Mouse (Mus musculus): ENCODE data around the gene Syncrip. TPM values are rescaled to one million over a fixed set of nuclear protein-coding genes. Genes with fewer than 3 reads are reported as not detected.
"Not testable (repeated sequence)": the region's sequence is repeated elsewhere in the genome, so short reads cannot be mapped to it uniquely, and the experiment has no call there.

Gene Syncrip
- 3.0 and 7.9 TPM in 2 replicates for polyA plus RNA-seq (2012; rRNA removed)

DNA sequence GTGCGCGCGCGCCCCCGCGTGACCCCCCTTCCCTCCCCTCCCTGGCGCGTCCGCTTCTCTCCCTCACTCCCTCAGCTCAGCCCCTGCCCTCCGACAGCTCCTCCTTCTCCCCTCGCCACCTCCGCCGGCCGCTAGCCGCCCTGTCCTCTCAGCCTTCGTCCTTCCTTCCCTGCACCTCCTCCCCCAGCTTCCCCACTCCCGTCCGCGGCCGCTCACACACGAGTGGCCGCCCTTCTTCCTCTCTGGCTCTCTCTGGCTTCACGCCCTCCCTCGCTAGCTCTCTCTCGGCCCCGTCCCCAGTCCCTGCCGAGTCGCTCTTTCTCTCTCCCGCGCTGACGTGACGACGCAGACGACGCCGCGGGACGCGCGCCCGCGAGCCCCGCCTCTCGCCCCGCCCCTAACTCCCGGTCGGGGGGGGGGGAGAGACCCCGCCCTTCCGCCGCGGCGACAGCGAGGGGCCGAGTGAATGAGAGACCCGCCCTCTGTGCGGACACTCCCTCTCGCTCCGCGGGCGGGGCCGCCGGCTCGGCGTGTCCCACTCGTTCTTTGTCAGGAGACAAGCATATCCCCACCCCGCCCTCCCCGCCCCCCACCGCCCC lies at the start of gene Syncrip:
TSS of gene Syncrip (minus strand) at position 345 of the 599 bp plus-strand sequence.
- peak; percentile 74 for TF ChIP-seq POLR2A (IDR thresholded peaks at IDR 0.05; ENCODE audit: borderline replicate concordance, extremely low read depth, low read depth, low read length)
- not testable (repeated sequence) for H3K4me1 ChIP-seq (ENCODE audit: control insufficient read depth, insufficient read depth, low read length)
- peak within 1 kb of the TSS; percentile 93 for H3K4me3 ChIP-seq (replicated peaks; ENCODE audit: extremely low read depth, low read depth, low read length)
- DNase-seq = peak; percentile 86
- under 1% methylated on average over 56 of the region's 68 CpGs for WGBS

DNA sequence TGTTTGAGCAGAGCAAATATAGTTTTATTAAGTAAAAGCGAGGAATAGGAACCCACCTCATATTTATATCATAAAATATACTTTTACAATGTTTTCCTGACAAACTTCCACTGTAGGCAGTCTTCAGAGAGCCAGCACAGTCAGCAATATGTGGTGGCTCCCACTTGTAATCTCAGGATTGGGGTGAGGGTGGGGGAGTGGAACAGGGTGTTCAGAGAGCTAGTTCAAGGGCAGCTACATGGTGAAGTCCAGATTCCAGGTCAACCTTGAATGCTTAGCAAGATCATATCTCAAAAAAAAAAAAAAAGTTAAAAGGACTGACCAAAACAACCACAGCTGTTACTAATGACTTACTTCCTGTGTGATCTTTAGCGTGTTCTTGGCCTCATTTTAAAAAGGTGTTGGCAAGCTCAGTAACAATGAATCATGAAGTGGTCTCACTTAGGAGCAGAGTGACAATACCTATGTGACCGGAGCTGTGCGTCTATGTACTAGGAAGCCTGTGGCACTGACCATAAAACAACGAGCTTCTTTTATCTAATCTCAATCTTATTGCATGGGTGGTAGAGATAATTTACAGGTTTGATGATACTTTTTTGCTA lies 47.7 kb upstream of the Syncrip start:
- 45% methylated on average over 5 of the region's 5 CpGs for WGBS
- DNase-seq = no peak
- TF ChIP-seq CTCF (IDR thresholded peaks at IDR 0.05; ENCODE audit: insufficient read depth, low read length) (no peak), POLR2A (IDR thresholded peaks at IDR 0.05; ENCODE audit: borderline replicate concordance, extremely low read depth, low read depth, low read length) (no peak)
- no peak overlapping the region for H3K4me3 ChIP-seq (replicated peaks; ENCODE audit: extremely low read depth, low read depth, low read length)
- H3K4me1 ChIP-seq (ENCODE audit: control insufficient read depth, insufficient read depth, low read length) = no peaks in the 10 kb centered on the region

DNA sequence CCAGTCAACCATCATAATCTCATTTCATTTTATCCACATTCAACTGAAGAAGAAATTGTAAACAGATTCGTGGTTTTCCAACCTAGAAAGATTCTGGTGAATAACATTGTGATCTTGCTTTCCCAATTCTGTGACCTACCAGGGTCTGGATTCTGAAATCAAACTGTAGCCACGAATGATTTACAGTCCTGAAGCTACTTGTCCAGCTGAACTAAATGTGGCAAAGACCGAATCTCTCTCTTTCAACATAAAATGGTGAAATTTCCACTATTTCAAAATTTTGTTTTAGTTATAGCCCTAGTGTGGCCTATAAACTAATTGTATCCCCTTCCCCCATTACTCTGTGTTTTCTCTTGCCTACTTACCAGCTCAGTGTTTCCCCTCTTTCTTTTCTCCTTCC lies 47.2 kb upstream of the Syncrip start:
- Histone ChIP-seq H3K4me1 (ENCODE audit: control insufficient read depth, insufficient read depth, low read length) (no peaks in the 10 kb centered on the region), H3K4me3 (replicated peaks; ENCODE audit: extremely low read depth, low read depth, low read length) (no peak overlapping the region)
- 75% methylated on average over 3 of the region's 3 CpGs for WGBS
- TF ChIP-seq CTCF (IDR thresholded peaks at IDR 0.05; ENCODE audit: insufficient read depth, low read length) (no peak), POLR2A (IDR thresholded peaks at IDR 0.05; ENCODE audit: borderline replicate concordance, extremely low read depth, low read depth, low read length) (no peak)
- DNase-seq = no peak

DNA sequence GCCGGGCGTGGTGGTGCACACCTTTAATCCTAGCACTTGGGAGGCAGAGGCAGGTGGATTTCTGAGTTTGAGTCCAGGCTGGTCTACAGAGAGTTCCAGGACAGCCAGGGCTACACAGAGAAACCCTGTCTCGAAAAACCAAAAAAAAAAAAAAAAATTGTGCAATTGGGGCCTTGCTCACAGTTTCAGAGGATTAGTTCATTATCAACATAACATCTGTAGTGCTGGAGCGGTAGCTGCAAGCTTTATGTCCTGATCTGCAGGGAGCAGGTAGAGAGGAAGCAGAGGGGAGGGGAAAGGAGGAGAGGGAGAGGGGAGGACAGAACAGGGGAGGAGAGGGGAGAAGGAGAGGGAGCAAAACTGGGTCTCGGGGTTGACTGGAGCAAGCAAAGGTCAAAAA lies 46.4 kb upstream of the Syncrip start:
- no peaks in the 10 kb centered on the region for H3K4me1 ChIP-seq (ENCODE audit: control insufficient read depth, insufficient read depth, low read length)
- DNase-seq = no peak
- TF ChIP-seq POLR2A (IDR thresholded peaks at IDR 0.05; ENCODE audit: borderline replicate concordance, extremely low read depth, low read depth, low read length) = no peak
- no peak for TF ChIP-seq CTCF (IDR thresholded peaks at IDR 0.05; ENCODE audit: insufficient read depth, low read length)
- 87% methylated on average over 5 of the region's 5 CpGs for WGBS
- no peak overlapping the region for H3K4me3 ChIP-seq (replicated peaks; ENCODE audit: extremely low read depth, low read depth, low read length)

DNA sequence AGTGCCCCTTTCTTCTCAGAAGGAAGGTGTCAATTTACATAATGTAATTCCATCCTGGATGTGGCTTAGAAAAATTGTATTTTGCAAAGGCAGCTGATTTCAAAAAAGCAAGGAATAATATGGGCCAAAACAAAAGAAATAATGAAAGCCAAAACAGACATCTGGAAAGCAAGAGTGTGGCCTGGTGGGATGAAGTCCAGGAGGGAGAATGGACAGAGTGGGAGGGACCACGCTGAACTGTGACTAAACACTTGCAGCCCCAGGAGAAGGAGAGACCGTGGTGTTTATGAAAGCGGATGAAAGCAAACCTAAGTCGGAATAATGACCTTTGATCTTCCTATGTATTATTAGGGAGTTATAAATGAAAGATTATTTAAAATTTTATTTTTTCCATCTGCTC lies 45.6 kb upstream of the Syncrip start:
- no peak for DNase-seq
- WGBS = 71% methylated on average over 4 of the region's 4 CpGs

DNA sequence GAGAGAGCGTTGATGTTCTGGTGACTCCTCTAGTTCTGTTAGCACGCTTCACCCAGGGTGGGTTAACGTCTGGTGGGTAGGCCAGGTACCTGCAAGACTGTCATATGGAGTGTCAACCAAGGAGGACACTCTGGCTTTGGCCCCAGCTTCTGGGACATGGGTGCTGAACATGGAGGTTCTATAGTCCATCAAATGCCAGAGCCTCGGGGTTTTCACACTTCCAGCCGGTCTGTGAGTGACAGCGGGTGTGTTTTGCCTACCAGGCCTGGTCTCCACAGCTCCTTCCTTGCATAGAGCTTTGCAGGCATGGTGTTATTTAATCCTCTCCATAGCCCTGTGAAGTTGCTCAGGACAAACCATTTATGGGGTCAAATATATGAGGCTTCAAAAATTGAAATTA lies 43.0 kb upstream of the Syncrip start:
- DNase-seq = no peak
- peaks cover 6% of the 10 kb centered on the region for H3K4me1 ChIP-seq (ENCODE audit: control insufficient read depth, insufficient read depth, low read length)
- TF ChIP-seq CTCF (IDR thresholded peaks at IDR 0.05; ENCODE audit: insufficient read depth, low read length) (no peak), POLR2A (IDR thresholded peaks at IDR 0.05; ENCODE audit: borderline replicate concordance, extremely low read depth, low read depth, low read length) (no peak)
- 93% methylated on average over 6 of the region's 6 CpGs for WGBS
- H3K4me3 ChIP-seq (replicated peaks; ENCODE audit: extremely low read depth, low read depth, low read length) = no peak overlapping the region

More for the DNA sequence above, 45.6 kb upstream of the Syncrip start:
- no peaks in the 10 kb centered on the region for H3K4me1 ChIP-seq (ENCODE audit: control insufficient read depth, insufficient read depth, low read length)
- no peak overlapping the region for H3K4me3 ChIP-seq (replicated peaks; ENCODE audit: extremely low read depth, low read depth, low read length)
- TF ChIP-seq POLR2A (IDR thresholded peaks at IDR 0.05; ENCODE audit: borderline replicate concordance, extremely low read depth, low read depth, low read length) (no peak), CTCF (IDR thresholded peaks at IDR 0.05; ENCODE audit: insufficient read depth, low read length) (no peak)

DNA sequence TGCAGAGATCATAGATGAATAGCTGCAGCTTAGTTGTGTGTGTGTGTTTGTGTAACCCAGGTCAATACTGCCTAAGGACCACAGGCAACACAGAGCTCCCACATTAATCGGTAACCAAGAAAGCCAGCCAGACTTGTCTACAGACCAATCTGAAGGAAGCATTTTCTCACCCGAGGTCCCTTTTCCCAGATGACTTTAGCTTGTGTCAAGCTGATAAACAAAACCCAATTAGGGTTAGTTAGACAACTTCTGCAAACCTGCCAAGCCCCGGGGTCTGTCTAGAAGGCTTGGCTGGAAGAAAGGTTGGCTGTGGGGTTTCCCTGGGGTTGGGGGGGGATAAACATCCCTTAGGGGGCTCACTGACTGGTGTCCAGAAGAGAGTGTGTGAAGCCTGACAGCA lies 42.4 kb upstream of the Syncrip start:
- no peak for DNase-seq
- no peak overlapping the region for H3K4me3 ChIP-seq (replicated peaks; ENCODE audit: extremely low read depth, low read depth, low read length)
- WGBS = 73% methylated on average over 3 of the region's 3 CpGs
- H3K4me1 ChIP-seq (ENCODE audit: control insufficient read depth, insufficient read depth, low read length) = peaks cover 6% of the 10 kb centered on the region
- TF ChIP-seq POLR2A (IDR thresholded peaks at IDR 0.05; ENCODE audit: borderline replicate concordance, extremely low read depth, low read depth, low read length) (no peak), CTCF (IDR thresholded peaks at IDR 0.05; ENCODE audit: insufficient read depth, low read length) (no peak)

DNA sequence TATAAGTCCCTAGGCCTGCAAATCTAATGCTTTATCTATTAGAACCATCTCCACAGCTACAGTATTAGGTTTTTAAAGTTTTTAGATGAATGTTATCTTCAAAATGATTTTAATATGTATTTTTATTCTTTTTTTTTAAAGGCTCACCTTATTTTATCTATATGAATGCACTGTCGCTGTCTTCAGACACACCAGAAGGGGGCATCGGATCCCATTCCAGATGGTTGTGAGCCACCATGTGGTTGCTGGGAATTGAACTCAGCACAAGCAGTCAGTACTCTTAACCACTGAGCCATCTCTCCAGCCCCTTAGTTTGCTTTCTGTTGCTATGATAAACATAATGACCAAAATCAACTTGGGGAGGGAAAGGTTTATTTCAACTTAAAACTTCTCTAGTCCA lies 42.0 kb upstream of the Syncrip start:
- TF ChIP-seq POLR2A (IDR thresholded peaks at IDR 0.05; ENCODE audit: borderline replicate concordance, extremely low read depth, low read depth, low read length) (no peak), CTCF (IDR thresholded peaks at IDR 0.05; ENCODE audit: insufficient read depth, low read length) (no peak)
- Histone ChIP-seq H3K4me3 (replicated peaks; ENCODE audit: extremely low read depth, low read depth, low read length) (no peak overlapping the region), H3K4me1 (ENCODE audit: control insufficient read depth, insufficient read depth, low read length) (peaks cover 6% of the 10 kb centered on the region)
- DNase-seq = no peak
- 93% methylated on average over 2 of the region's 2 CpGs for WGBS

DNA sequence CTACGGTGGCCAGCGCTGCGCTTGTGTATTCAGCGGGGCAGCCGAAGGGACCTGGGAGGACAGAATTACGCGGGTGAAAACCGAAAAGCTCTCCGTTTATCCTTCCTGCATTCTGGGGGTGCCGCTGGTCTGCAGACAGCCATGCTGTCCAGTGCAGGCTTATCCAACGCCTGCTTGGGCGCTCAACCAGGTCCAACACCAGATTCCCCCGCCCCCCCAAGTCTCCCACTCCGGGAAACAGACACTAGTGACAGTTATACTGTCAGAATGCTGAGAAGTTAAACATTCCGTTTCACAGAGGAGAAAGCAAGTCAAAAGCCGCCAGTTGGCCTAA lies 40.9 kb upstream of the Syncrip start:
- TF ChIP-seq CTCF (IDR thresholded peaks at IDR 0.05; ENCODE audit: insufficient read depth, low read length) (no peak), POLR2A (IDR thresholded peaks at IDR 0.05; ENCODE audit: borderline replicate concordance, extremely low read depth, low read depth, low read length) (no peak)
- no peak for DNase-seq
- 3% methylated on average over 16 of the region's 16 CpGs for WGBS
- H3K4me1 ChIP-seq (ENCODE audit: control insufficient read depth, insufficient read depth, low read length) = peaks cover 6% of the 10 kb centered on the region
- peak overlapping the region; percentile 69 for H3K4me3 ChIP-seq (replicated peaks; ENCODE audit: extremely low read depth, low read depth, low read length)

DNA sequence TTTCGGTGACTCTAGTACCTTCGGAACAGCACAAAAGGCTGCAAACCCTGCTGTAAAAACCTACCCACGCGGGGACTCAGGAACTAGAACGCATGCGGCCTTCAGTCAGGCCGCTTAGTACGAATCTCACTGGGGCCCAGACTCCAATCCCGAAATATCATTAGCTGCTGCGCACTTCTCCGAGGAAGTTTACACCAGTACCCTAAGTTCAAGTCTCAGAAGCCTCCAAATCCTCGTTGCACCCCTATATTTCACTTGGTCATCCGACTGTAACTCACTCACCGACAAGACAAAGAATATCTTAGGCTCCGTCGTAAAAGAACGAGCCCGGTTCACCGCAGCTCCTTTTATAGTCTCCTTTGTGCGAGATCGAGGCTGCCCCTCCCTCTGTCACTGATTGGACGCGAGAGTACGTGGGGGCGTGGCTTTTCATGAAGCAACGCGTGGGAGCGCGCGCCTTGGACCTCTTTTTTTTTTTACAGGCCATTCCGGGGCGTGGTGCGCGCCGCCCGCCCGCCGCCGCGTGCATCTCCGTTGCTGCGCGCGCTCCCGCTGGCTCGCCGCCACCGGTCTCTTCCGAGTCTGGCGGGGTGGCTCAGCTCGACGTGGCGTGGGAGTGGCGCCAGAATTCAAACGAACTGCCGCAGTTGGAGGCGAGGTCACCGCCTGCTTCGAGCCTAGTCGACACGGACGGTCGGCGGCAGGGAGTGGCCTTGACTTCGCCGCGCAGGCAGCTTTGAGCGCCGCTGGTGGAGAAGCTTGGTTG lies 40.4 kb upstream of the Syncrip start:
- WGBS = under 1% methylated on average over 69 of the region's 69 CpGs
- peak; percentile 95 for TF ChIP-seq POLR2A (IDR thresholded peaks at IDR 0.05; ENCODE audit: borderline replicate concordance, extremely low read depth, low read depth, low read length)
- TF ChIP-seq CTCF (IDR thresholded peaks at IDR 0.05; ENCODE audit: insufficient read depth, low read length) = 0 out of 2 replicates have a peak, but pooled peaks have one; percentile 21
- peak; percentile 96 for DNase-seq
- Histone ChIP-seq H3K4me1 (ENCODE audit: control insufficient read depth, insufficient read depth, low read length) (peaks cover 6% of the 10 kb centered on the region), H3K4me3 (replicated peaks; ENCODE audit: extremely low read depth, low read depth, low read length) (peak overlapping the region; percentile 79)
